Mouse (Mus musculus): ENCODE measurements around the gene 3110082I17Rik. TPM values are rescaled to one million over a fixed set of nuclear protein-coding genes. Genes with fewer than 3 reads are reported as not detected.
"Not testable (repeated sequence)": the region's sequence is repeated elsewhere in the genome, so short reads cannot be mapped to it uniquely, and the experiment has no call there.

The 3110082I17Rik gene
- polyA plus RNA-seq, 1 experiment from 2014 or later = 19.7 TPM

GRCm38 (mm10) chr5:139392219-139393196, 67.8 kb downstream of the 3110082I17Rik start:
- no peak overlapping the region for H3K4me2 ChIP-seq (replicated peaks; ENCODE audit: low read depth)
- ATAC-seq (ENCODE audit: low FRiP score, low TSS enrichment) (no peak), DNase-seq (ENCODE audit: low spot score) (no peak)
- no peak overlapping the region for H3K9ac ChIP-seq (ENCODE audit: low read length)
- no peaks in the 10 kb centered on the region for H3K9me3 ChIP-seq (ENCODE audit: control insufficient read depth, low read length)
- TF ChIP-seq EP300 (optimal IDR thresholded peaks at IDR 0.05) (no peak), CTCF (IDR thresholded peaks at IDR 0.05; ENCODE audit: low read depth) (no peak)
- H3K4me1 ChIP-seq (replicated peaks; ENCODE audit: control insufficient read depth, insufficient read depth) = peaks cover 9% of the 10 kb centered on the region
- no peaks in the 10 kb centered on the region for H3K36me3 ChIP-seq (ENCODE audit: control insufficient read depth, insufficient read depth, low read length)
- 93% methylated on average over 37 of the region's 37 CpGs for WGBS
- H3K27ac ChIP-seq (replicated peaks) = no peak overlapping the region
- H3K27me3 ChIP-seq (ENCODE audit: control insufficient read depth, insufficient read depth, low read length) = no peaks in the 10 kb centered on the region
- no peak overlapping the region for H3K4me3 ChIP-seq (ENCODE audit: low read depth, low read length)

GRCm38 (mm10) chr5:139391309-139391990, 68.9 kb downstream of the 3110082I17Rik start:
- ATAC-seq (ENCODE audit: low FRiP score, low TSS enrichment) = no peak
- TF ChIP-seq CTCF (IDR thresholded peaks at IDR 0.05; ENCODE audit: low read depth) (no peak), EP300 (optimal IDR thresholded peaks at IDR 0.05) (no peak)

GRCm38 (mm10) chr5:139390324-139391119, 69.8 kb downstream of the 3110082I17Rik start:
- not testable (repeated sequence) for H3K27ac ChIP-seq (replicated peaks); H3K4me1 ChIP-seq (replicated peaks; ENCODE audit: control insufficient read depth, insufficient read depth); H3K36me3 ChIP-seq (ENCODE audit: control insufficient read depth, insufficient read depth, low read length); ATAC-seq (ENCODE audit: low FRiP score, low TSS enrichment); H3K27me3 ChIP-seq (ENCODE audit: control insufficient read depth, insufficient read depth, low read length); H3K4me2 ChIP-seq (replicated peaks; ENCODE audit: low read depth); DNase-seq (ENCODE audit: low spot score); H3K4me3 ChIP-seq (ENCODE audit: low read depth, low read length); H3K9ac ChIP-seq (ENCODE audit: low read length); H3K9me3 ChIP-seq (ENCODE audit: control insufficient read depth, low read length)
- 71% methylated on average over 5 of the region's 5 CpGs for WGBS

More at GRCm38 (mm10) chr5:139391309-139391990, 68.9 kb downstream of the 3110082I17Rik start:
- Histone ChIP-seq H3K27me3 (ENCODE audit: control insufficient read depth, insufficient read depth, low read length) (no peaks in the 10 kb centered on the region), H3K9ac (ENCODE audit: low read length) (no peak overlapping the region), H3K4me3 (ENCODE audit: low read depth, low read length) (no peak overlapping the region), H3K4me2 (replicated peaks; ENCODE audit: low read depth) (no peak overlapping the region), H3K27ac (replicated peaks) (no peak overlapping the region), H3K4me1 (replicated peaks; ENCODE audit: control insufficient read depth, insufficient read depth) (peaks cover 9% of the 10 kb centered on the region), H3K9me3 (ENCODE audit: control insufficient read depth, low read length) (no peaks in the 10 kb centered on the region), H3K36me3 (ENCODE audit: control insufficient read depth, insufficient read depth, low read length) (no peaks in the 10 kb centered on the region)
- 78% methylated on average over 11 of the region's 11 CpGs for WGBS
- no peak for DNase-seq (ENCODE audit: low spot score)

GRCm38 (mm10) chr5:139389676-139390061, 70.7 kb downstream of the 3110082I17Rik start:
- H3K27me3 ChIP-seq (ENCODE audit: control insufficient read depth, insufficient read depth, low read length) = no peaks in the 10 kb centered on the region
- H3K9ac ChIP-seq (ENCODE audit: low read length) = peak overlapping the region; percentile 41; the same call in 1 of the 2 replicates
- no peak overlapping the region for H3K4me3 ChIP-seq (ENCODE audit: low read depth, low read length)
- H3K27ac ChIP-seq (replicated peaks) = peak overlapping the region; percentile 82
- DNase-seq (ENCODE audit: low spot score) = peak; percentile 78
- H3K9me3 ChIP-seq (ENCODE audit: control insufficient read depth, low read length) = no peaks in the 10 kb centered on the region
- H3K4me2 ChIP-seq (replicated peaks; ENCODE audit: low read depth) = no peak overlapping the region; the same call in 1 of the 2 replicates
- WGBS = 5% methylated on average over 6 of the region's 6 CpGs
- peak; percentile 76 for ATAC-seq (ENCODE audit: low FRiP score, low TSS enrichment)
- H3K4me1 ChIP-seq (replicated peaks; ENCODE audit: control insufficient read depth, insufficient read depth) = peaks cover 9% of the 10 kb centered on the region
- no peak for TF ChIP-seq EP300 (optimal IDR thresholded peaks at IDR 0.05)
- 0 out of 2 replicates have a peak, but pooled peaks have one; percentile 2 for TF ChIP-seq CTCF (IDR thresholded peaks at IDR 0.05; ENCODE audit: low read depth)
- no peaks in the 10 kb centered on the region for H3K36me3 ChIP-seq (ENCODE audit: control insufficient read depth, insufficient read depth, low read length)

Data from stomach, postnatal 0 days (tissue).